Mouse (Mus musculus) gastrocnemius, postnatal 10 days (tissue): ENCODE measurements around the gene Gm20388. TPM values are rescaled to one million over a fixed set of nuclear protein-coding genes. Genes with fewer than 3 reads are reported as not detected.

Experiments used
- DNase-seq: peaks from one replicate; pipeline ENCODE4 v3.0.0; 2021; ENCODE audit warnings: mixed read lengths
- total RNA-seq, 2 experiments: library from RNA; stranded (reverse); gene quantifications; 2 replicates each; pipeline ENCODE4 v1.2.3; 2021

The Gm20388 gene
- total RNA-seq, 2 experiments from 2014 or later = 2.9 to 6.0 TPM

DNA sequence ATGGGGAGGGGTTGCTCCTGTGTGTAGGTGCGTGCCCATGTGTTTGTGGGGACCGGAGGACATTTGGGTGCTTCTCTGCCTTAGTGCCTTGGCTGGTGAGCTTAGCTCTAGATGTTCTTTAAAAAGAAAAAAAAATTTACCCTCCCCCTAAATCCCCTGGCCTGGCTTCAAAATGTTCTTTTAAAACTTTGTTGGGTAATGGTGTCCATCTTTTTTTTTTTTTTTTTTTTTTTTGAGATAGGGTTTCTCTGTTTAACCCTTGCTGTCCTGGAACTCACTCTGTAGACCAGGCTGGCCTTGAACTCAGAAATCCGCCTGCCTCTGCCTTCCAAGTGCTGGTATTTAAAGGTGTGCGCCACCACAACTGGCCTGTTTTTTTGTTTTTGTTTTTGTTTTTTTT, 4.7 kb downstream of the Gm20388 start:
- DNase-seq = no peak

DNA sequence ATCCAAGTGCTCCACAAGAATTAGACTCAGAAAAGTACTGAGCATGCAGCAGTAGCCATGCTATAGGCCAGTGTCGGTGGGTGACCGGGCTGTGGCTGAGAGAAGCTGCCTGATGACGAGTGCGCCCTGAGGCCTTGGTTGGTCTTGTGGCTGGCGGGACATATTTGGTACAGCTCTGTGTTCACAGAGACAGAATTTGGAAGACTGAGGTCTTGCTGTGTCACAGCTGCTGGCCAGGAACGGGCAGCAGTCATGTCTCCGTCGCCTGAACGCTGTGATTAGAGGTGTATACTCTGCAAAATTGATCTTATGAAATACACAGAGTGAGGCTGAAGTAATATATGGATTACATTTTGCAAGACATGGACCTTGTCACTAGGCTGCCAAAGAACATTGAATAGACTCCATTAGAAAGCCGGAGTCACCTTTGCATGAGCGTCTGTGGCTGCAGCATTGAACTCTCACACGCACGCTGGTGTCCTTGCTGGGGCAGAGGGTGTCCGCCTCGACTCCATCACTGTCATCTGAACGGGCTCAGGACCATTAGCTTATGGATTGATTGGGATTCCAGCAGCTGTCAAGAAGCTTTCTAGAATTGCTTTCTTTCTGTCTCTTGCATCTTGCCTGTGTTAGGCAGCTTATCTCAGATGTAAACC, 5.7 kb downstream of the Gm20388 start:
- DNase-seq = no peak

GRCm38 (mm10) chr8:119917415-119917814, 6.8 kb downstream of the Gm20388 start:
- DNase-seq = no peak

GRCm38 (mm10) chr8:119918155-119918567, 7.5 kb downstream of the Gm20388 start:
- no peak for DNase-seq

DNA sequence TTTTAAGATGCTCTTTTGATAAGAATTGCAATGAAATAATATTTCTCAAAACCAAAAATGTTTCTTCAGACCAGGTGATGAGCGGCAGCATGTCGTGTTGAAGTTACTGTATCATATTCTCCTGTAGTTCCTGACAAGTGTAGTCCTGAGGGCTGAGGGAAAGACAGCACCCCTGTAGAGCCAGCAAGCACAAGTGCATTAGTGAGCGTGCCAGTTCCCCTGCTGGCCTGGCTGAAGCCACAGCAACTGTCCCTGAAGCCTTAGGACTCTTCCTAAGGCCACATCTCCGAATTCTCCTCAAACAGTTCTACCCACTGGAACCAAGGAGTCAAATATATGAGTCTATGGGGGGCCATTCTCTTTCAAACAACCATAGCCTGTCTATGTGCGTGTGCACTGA, 12.6 kb downstream of the Gm20388 start:
- no peak for DNase-seq

DNA sequence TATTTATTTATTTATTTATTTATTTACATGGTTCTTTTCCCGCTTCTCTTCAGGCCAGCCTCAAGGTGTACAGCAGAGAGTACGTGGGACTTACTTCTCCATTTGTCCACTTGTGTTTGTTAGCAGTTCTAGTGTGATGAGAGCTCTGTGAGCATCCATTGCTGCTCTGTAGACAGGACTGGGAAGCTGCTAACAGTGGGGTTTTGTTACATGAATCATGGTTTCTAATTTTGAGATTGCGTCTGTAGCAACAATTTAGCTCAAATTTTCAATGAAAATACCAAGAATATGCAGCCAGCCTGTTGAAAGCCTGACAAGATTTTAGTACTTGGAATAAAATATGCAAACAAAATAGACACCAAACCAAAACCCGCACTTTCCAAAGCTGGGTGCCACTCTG, 14.8 kb downstream of the Gm20388 start:
- no peak for DNase-seq

GRCm38 (mm10) chr8:119926474-119926873, 15.8 kb downstream of the Gm20388 start:
- no peak for DNase-seq

DNA sequence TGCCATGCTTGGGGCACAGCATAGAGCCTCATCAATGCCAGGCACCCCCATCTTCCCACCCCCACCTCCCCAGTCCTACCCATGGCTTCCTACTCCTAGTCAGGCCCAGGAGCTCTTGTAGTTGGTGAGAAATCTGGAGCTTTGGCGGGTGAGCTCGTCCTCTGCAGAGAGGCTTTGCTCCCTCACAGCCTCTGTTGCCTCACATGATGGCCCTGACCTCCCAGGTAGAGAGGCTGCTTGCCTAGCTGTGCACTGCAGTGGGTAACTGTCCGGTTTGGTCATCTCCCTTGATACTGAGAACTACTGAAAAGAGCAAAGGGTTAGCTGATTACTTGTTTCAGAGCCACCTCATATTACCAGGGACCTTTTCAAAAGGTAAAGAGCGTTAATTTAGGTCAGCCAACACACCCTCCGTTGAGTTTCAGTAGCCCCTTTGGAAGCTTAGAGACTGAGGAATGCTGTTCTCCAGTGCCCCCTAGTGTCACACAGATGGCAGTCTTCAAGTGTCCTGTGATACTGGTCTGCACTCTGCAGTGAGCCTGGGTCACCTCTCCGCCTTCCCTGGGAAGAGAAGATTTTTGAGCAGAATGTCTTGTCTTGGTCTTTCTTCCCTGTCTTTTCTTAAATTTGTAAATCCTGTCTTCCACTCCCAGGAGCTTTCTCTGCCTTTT, 16.9 kb downstream of the Gm20388 start:
- no peak for DNase-seq

GRCm38 (mm10) chr8:119931317-119931716, 20.7 kb downstream of the Gm20388 start:
- DNase-seq = no peak

DNA sequence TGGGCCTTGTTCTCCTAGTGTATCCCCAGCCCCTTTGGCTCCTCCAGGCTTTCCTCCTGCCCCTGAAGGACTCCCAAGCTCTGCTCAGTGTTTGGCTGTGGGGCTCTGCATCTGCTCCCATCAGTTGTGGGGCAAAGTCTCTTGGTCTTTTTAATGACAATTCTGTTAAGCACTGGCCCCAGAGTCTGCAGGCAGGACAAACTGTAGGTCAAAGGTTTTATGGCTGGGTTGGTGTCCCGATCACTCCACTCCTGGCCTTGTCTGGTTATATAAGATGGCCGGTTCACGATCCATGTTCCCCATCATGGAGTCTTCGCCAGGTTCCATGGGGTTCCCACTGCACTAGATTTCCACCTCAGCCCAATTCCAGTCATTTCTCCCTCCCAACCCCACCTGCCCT, 23.0 kb downstream of the Gm20388 start:
- no peak for DNase-seq

DNA sequence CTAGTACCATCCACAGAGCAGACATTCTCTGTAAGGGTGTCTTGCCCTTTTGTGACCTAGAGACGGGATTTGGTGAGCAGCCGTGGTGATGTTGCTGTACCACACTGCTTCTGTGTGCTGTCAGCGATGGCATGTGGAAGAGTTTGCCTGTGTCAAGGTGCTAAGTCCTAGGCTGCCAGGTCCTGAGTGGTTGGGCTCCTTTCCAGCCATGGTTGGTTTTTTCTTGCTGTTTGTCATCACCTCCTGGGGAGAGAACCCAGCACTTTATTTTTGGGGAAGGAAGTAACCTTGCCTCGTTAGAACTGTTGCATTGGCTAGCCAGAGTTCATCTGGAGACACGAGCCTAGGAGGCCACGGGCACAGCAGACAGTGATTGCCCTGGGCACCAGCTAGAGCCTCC, 24.9 kb downstream of the Gm20388 start:
- no peak for DNase-seq

DNA sequence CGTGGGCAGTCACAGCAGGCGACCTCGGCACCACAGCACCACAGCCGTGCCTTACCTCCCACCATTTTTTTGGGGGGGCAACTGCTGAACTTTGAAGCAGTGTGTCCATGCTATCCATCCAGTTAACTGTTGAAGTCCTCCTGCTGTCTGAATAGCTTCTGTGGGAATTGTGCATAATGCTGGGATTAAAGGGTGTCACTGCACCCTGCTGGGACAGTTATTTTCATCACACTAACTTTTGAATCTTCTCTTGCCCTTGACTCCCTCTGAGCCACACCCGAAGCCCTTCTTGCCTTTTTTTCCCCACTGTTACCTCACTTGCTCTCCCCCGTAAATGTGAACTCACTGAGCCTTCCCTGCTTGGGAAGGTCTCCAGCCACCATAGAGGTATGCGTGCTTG, 27.8 kb downstream of the Gm20388 start:
- no peak for DNase-seq

- DNase-seq = no peak
Observed at GRCm38 (mm10) chr8:119939336-119939735, 28.7 kb downstream of the Gm20388 start.

DNA sequence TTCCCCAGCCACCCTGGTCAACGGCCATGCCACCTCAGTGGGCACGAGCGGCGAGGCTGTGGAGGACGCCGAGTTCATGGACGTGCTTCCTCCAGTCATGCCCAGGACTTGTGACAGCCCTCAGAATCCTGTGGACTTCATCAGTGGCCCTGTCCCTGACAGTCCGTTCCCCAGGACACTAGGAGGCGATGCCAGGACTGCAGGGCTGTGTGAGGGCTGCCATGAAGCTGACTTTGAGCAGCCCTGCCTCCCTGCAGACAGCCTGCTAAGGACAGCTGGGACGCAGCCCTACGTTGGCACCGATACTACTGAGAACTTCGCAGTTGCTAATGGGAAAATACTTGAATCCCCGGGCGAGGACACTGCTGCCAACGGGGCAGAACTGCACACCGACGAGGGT, 30.8 kb downstream of the Gm20388 start:
- no peak for DNase-seq

GRCm38 (mm10) chr8:119943616-119944015, 33.0 kb downstream of the Gm20388 start:
- DNase-seq = no peak

- DNase-seq = peak; percentile 80
Observed at GRCm38 (mm10) chr8:119944096-119944811, 33.6 kb downstream of the Gm20388 start.

GRCm38 (mm10) chr8:119946326-119946865, 35.8 kb downstream of the Gm20388 start:
- no peak for DNase-seq

- no peak for DNase-seq
Observed at GRCm38 (mm10) chr8:119947653-119948052, 37.0 kb downstream of the Gm20388 start.

- no peak for DNase-seq
Observed at GRCm38 (mm10) chr8:119948340-119948739, 37.7 kb downstream of the Gm20388 start.

DNA sequence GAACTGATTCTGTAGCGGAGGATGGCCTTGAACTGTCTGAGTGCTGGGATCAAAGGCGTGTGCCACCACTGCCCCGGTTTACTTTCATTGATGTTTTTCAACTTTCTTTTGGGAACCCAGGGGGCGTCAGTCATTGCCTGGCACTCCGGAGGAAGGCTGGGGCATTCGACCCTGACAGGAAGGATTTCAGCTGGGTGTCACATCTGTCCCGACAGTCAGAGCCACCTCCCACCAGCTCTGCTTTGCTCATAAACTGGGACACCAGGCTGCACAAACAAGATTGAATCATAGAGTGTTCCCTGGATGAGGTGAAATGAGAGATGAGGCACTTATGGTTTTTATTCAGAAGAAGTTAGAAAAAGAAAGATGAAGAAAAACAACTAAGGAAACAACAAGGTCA, 41.6 kb downstream of the Gm20388 start:
- DNase-seq = no peak

- DNase-seq = no peak
Observed at GRCm38 (mm10) chr8:119952747-119953146, 42.1 kb downstream of the Gm20388 start.

GRCm38 (mm10) chr8:119955333-119955732, 44.7 kb downstream of the Gm20388 start:
- no peak for DNase-seq

DNA sequence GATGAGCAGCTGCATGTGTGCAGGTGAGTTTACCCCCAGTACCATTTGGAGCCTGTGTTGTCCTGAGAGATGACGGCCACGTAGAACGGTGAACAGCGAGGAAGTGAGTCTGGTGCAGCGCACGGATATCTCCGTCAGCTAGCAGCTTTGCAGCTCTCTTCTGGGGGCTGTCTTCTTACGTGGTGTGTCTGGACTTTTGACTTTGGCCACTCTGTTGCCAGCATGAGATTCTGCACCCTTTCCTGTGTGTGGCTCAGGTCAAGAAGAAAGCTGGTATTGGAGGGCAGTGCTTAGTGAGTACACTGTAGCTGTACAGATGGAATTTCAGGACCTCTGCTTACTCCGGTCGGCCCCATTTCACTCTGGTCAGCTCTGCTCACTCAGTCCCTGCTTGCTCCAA, 47.4 kb downstream of the Gm20388 start:
- DNase-seq = no peak
